Mouse (Mus musculus): Measurements from ENCODE around the gene Sbk1.

- TF ChIP-seq CTCF (IDR thresholded peaks at IDR 0.05; ENCODE audit: control insufficient read depth, insufficient read depth, low read length) (no peak), POLR2A (IDR thresholded peaks at IDR 0.05; ENCODE audit: borderline replicate concordance, control insufficient read depth, low read depth, low read length) (no peak)
Observed at GRCm38 (mm10) chr7:126338906-126339305, 66.5 kb downstream of the Sbk1 start.

Measured in bone marrow, adult 2 months (tissue).